Mouse (Mus musculus) urinary bladder, postnatal 36 days (tissue): ENCODE results near the gene Jade3.
"Not testable (repeated sequence)": the region's sequence is repeated elsewhere in the genome, so short reads cannot be mapped to it uniquely, and the experiment has no call there.

Experiments
- DNase-seq, 2 experiments: peaks; one replicate each; pipeline ENCODE4 v3.0.0; 2022; ENCODE audit warnings: low spot score in 2 of 2, mixed read lengths in 1 of 2

Jade3 gene

GRCm38 (mm10) chrX:20425140-20425838, at the start of gene Jade3:
TSS of gene Jade3 (plus strand) at chrX:20425688.
- peak; percentile 60 to 81 for DNase-seq

GRCm38 (mm10) chrX:20379347-20380014, 46.0 kb upstream of the Jade3 start:
- no peak for DNase-seq

DNA sequence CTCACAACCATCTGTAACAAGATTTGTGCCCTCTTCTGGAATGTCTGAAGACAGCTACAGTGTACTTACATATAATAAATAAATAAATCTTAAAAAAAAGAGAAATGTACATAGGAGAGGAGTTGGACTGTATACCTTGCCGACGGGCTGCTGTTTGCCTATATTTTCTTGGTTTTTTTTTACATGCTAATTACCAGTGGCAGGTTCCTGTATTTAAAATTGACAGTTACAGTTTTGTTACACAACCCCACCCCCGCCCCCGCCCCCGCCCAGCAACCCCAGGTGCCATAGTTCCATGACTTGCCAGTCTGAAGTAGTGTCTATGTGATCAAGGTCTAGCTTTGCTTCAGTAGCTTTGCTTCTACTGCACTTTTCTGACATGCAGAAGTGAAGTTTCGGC, 43.2 kb upstream of the Jade3 start:
- no peak for DNase-seq

GRCm38 (mm10) chrX:20387006-20387405, 38.5 kb upstream of the Jade3 start:
- DNase-seq, result no peak

DNA sequence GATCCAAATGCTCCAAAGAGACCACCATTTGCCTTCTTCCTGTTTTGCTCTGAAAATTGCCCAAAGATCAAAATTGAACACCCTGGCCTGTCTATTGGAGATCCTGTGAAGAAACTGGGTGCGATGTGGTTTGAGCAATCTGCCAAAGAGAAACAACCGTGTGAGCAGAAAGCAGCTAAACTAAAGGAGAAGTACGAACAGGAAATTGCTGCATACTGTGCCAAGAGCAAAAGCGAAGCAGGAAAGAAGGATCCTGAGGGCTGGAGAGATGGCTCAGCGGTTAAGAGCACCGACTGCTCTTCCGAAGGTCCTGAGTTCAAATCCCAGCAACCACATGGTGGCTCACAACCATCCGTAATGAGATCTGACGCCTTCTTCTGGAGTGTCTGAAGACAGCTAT, 33.5 kb upstream of the Jade3 start:
- not testable (repeated sequence) for DNase-seq

DNA sequence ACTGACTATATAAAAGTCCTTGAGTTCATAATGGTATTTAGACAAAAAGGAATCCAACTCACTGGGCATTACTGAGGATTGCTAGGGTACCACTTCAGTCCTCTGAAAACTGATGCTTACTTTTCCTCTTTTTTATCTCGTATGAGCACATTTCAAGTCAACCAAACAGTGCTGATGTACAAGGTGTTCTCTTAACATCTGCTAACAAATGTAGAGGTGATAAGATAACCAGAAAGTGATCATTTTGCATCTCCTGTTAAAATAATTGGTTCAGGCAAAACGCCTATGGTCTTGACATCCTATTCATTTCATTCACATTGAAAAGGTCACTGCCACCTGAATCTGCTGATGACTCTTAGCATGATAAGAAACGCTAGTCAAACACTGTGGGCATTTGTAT, 32.5 kb upstream of the Jade3 start:
- DNase-seq, result no peak

GRCm38 (mm10) chrX:20404068-20404467, 21.4 kb upstream of the Jade3 start:
- DNase-seq, result no peak

GRCm38 (mm10) chrX:20406909-20407308, 18.6 kb upstream of the Jade3 start:
- no peak for DNase-seq

GRCm38 (mm10) chrX:20407676-20408075, 17.8 kb upstream of the Jade3 start:
- DNase-seq, result no peak

DNA sequence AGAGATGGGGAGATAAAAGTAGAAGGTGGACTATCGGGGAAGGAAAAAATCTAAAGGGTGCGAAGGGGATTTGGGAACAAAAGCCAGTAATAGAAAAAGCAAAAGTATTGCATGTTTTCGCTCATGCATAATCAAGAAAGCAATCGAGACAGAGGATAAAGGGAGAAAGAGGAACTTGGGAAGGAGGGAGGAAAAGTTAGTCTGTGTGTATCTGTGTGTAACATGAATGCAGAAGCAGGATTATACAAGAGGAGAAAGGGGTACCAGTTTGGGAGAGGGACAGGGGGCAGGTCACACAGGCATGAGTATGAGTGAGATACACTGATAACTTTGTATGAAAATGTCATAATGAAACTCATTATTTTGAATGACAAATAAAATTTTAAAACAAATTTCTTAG, 14.1 kb upstream of the Jade3 start:
- DNase-seq, result no peak

- no peak for DNase-seq
Measured at GRCm38 (mm10) chrX:20412221-20412620, 13.3 kb upstream of the Jade3 start.

DNA sequence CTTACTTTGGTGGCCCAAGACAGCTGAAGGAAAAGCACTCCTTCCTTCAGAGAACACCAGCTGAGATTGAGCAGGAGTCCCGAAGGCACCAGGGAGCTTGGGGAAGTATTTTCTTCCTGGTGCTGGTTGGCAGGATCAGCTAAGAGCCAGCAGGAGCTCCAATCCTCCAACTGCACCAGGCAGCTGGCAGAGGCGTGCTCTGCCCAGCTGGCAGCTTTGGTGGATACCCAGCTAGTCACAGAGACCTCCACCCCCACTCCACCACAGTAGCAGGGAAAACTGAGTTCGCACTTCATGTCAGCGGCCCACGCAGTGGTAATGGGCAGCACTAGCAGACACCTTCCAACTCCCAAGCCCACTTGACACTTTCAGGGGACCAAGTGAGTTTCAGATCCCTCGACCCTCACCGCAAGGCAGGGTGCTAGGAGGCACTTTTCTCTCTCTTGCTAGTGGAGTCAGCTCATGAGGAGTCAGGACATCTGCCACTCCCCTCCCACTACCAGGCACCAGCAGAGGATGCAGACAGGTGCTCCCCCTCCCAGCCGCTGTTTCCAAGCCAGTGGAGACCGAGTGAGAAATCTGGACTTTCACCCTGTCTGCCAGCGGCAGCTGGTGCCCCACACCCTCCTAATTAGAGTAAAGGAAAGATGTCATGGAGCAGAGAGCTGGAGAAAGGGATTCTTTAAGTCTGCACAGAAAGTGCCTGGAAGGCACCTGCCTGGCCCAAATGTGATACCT, 10.4 kb upstream of the Jade3 start:
- no peak for DNase-seq

GRCm38 (mm10) chrX:20418461-20418860, 7.0 kb upstream of the Jade3 start:
- DNase-seq, result no peak

DNA sequence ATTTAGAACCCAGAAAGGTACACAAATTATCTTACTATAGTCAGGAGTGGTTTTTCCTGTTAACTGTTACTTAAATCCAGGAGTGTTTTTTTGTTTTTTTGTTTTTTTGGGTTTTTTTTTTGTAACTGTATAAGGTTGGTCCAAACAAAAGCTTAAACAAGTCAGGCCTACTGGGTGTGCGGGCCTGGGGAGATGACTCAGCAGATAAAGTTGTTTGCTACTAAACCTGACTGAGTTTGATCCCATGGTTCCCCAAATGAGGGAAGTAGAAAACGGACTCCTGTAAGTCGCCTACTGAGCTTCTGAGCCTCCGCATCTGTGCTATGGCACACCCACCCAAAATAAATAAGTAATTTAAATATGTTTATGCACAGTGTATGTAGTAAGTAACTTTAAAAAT, 6.0 kb upstream of the Jade3 start:
- no peak for DNase-seq

- DNase-seq, result peak; percentile 7 to 17
Measured at GRCm38 (mm10) chrX:20425839-20426449, 456 bp downstream of the Jade3 start.

DNA sequence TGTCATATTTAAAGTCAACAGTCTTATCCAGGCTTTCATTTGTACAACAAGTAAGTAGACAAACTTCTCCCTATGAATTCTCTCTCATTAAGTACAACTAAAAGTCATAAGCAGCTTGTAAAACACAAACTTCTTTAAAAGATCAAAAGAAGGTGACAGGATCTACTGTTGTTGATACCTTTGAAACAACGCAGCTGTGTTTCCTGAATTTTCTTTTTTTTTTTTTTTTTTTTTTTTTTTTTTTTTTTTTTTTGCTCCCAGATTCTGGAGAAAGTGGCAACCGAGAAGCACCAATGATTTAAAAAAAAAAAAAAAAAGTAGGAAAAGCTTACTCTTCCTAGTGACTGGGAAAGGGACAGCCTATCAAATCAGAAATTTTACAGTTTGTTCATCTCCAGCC, 57.7 kb downstream of the Jade3 start:
- DNase-seq, result no peak

- DNase-seq, result no peak
Measured at GRCm38 (mm10) chrX:20497682-20498081, 72.2 kb downstream of the Jade3 start.

GRCm38 (mm10) chrX:20520290-20520939, 94.9 kb downstream of the Jade3 start:
- DNase-seq, result no peak

GRCm38 (mm10) chrX:20521578-20521977, 96.1 kb downstream of the Jade3 start:
- DNase-seq, result no peak

DNA sequence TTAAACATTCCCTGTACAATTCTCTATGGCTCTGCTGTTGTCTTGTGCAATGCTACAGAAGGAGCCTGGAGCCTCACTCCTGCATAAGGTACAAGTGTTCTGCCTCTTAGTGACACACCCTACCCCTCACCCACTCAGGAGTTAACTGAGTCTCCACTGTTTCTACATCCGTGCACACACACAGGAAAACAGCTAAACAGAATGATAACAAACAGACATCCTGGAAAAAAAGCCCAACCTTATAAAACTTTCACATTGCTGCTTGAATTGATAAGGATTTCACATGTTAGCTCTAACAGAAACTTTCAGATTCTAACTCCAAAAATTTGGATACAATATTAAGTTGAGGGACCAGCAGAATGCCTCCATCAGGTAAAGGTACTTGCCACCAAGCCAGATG, 107.1 kb downstream of the Jade3 start:
- no peak for DNase-seq

DNA sequence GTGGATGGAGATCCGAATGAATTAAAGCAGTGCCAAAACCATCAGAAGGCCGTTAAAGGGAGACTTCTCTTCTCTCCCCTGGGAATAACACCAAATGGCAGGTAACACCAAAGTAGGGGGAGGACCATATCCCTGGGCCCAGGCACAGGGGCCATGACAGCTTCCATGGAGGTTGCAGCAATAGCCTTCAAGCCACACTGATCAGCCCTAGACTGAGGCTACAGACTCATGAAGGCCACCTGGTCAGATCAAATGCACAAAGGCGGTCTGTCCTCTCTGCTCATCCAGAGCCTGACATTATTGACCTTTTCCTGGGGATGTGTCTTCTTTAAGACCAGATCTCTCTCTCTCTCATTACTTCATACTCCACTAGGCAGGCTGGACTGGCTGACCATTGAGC, 118.4 kb downstream of the Jade3 start:
- no peak for DNase-seq

GRCm38 (mm10) chrX:20547609-20548008, 122.1 kb downstream of the Jade3 start:
- DNase-seq, result peak in 1 of 2 experiments; percentile 20
